Mouse (Mus musculus) A20 (cell line): ENCODE measurements at regions not wholly inside any gene's neighbourhood (a gene's known extent, or its start where the extent isn't known, plus 50 kb on each side); places are given as distances from the start of the nearest gene placed in this dataset.

ENCODE experiments used
- DNase-seq: peaks from one replicate; pipeline ENCODE4 v3.0.0-alpha.2; 2011; ENCODE audit warnings: low read depth, low spot score

DNA sequence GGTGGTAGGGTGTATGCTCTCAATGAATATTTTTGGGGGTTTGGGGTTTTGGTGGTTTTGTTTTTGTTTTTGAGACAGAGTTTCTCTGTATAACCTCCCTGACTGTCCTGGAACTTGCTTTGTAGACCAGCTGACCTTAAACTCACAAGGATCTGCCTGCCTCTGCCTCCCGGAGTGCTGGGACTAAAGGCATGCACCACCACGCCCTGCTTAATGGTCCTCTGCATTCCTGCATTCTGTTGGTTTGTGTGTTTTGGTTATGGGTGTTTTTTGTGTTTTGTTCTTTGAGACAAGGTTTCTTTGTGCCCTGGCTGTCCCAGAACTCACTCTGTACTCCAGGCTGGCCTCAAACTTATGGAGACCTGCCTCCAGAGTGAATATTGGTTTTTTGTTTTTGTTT lies 143.6 kb upstream of the Cited2 start:
- DNase-seq: no peak

DNA sequence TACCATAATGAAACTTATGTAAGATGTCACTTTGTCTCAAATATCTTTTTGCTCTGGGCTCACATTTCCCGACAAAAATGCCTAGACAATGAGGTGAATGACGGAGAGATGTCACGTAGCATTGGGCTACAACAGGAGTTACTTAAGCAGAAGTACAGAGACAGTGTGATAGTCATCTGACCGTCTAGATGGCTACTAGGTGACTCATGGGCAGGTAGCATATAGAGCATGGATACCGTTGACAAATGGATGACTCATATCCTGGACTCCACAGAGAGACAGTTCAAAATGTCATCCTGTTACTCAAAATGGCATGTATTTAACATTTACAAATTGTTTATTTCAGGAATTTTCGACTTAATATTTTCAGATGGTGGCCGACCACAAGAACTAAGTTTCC lies 138.2 kb upstream of the Cited2 start:
- no peak for DNase-seq

GRCm38 (mm10) chr10:17586910-17587309 lies 136.1 kb upstream of the Cited2 start:
- no peak for DNase-seq

DNA sequence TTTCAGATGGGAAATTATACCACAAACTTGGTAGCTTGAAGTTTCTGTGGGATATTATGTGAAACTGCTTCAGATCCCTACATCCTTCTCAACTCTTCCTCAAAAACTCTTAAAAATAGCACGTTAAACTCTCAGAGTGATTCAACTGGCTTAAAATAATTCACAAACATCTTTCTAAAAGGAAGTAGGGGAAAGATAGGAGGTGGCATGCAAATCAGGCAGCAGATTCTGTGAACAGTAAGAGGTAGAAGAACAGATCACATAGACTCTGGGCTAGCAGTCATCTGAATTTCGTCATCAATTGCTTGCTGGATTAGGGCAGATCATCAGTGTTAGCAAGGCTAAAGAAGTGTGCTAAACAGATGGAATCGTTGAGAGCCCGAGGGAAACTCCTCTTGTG lies 133.9 kb upstream of the Cited2 start:
- DNase-seq: peak; percentile 72

- no peak for DNase-seq
Measured at GRCm38 (mm10) chr10:17590195-17590594, 132.8 kb upstream of the Cited2 start.

- DNase-seq: no peak
Measured at GRCm38 (mm10) chr10:17592387-17592786, 130.6 kb upstream of the Cited2 start.

DNA sequence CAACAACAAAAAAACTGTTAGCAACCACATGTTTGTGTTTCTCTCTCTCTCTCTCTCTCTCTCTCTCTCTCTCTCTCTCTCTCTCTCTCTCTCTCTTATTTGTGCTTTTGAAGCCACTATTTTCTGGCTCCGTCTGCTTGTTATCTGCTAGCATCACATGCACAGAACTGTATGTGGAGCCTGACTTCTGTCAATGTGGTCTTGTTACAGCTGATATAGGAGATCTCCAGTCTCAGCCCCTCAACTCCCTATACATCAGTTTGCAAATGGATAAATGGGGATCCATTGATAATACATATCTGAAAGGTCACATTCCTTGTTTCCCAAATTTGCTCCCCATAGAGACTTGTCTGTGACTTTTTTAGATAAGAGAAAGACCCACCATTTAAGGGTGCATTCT lies 126.9 kb upstream of the Cited2 start:
- DNase-seq: no peak

- DNase-seq: no peak
Measured at GRCm38 (mm10) chr10:17596743-17597142, 126.3 kb upstream of the Cited2 start.

DNA sequence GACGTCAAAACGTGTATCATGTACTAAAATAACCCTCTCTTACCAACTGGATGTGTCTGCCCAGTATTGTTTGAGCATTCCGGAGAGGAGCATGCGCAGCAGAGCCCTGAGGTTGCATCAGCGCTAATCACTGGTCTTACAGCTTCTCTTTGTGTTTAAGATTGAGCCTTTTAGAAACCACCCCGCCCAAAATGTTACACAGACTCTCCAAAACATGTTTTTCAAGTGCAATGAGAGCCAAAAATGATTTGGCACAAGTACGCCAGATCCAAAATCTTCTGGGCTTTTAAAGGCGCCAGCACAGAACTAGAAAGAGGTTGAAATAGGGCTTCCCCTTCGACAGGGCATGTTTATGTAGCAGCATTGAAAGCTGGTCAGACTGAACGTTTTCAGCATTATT lies 123.8 kb upstream of the Cited2 start:
- no peak for DNase-seq

GRCm38 (mm10) chr10:17599831-17600761 lies 122.9 kb upstream of the Cited2 start:
- DNase-seq: no peak

GRCm38 (mm10) chr10:17600762-17601108 lies 122.3 kb upstream of the Cited2 start:
- no peak for DNase-seq

GRCm38 (mm10) chr10:17602446-17602845 lies 120.6 kb upstream of the Cited2 start:
- DNase-seq: no peak

- DNase-seq: no peak
Measured at GRCm38 (mm10) chr10:17608220-17608619, 114.8 kb upstream of the Cited2 start.

DNA sequence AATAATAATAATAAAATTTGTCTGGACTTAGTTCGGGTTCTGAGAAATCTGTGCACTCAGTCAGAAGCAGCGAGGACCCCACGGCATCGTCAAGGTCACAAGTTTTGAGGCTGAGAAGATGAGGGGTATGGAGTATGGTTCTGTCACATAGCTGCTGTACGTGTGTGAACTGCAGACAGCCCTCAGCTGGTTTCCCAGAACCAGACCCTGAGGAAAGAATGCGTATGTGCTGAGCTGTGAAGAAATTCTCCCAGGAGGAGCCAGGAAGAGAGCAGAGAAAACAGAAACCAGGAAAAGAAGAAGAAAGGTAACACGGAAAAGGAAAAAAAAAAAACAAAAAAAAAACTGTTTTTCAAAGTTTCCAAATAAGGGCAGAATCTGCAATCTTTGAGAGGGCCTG lies 112.4 kb upstream of the Cited2 start:
- DNase-seq: no peak

GRCm38 (mm10) chr10:17613281-17613680 lies 109.7 kb upstream of the Cited2 start:
- DNase-seq: no peak

- peak; percentile 52 for DNase-seq
Measured at GRCm38 (mm10) chr10:17618024-17618423, 105.0 kb upstream of the Cited2 start.

GRCm38 (mm10) chr10:17619617-17620016 lies 103.4 kb upstream of the Cited2 start:
- no peak for DNase-seq

DNA sequence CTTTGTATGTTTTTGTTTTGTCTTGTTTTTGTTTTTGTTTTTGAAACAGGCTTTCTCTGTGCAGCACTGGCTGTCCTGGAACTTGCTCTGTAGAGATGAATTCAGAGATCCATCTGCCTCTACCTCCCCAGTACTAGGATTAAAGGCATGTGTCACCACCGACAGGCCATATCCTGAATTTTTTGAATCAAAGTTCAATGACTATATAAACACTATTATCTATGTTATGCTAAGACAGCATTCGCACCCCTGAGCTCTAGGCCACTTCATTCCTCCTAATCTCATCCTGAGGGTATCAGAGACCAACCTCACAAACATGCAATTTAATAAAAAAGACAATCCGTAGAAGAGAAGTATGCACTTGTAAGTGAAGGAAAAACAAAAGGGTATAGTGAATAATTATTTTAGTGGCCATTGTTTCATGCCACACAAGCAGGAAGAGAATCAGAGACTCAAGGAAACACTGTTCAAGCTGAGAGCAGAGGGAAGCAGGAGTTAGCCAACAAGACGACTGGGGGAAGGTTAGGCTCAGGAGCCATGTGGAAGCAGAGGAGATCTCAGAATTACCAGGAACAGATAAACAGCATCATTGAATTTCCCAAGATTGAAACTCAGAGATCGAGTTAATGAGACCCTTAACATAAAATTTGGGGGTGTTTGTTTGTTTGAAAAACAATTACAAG lies 101.2 kb upstream of the Cited2 start:
- no peak for DNase-seq

DNA sequence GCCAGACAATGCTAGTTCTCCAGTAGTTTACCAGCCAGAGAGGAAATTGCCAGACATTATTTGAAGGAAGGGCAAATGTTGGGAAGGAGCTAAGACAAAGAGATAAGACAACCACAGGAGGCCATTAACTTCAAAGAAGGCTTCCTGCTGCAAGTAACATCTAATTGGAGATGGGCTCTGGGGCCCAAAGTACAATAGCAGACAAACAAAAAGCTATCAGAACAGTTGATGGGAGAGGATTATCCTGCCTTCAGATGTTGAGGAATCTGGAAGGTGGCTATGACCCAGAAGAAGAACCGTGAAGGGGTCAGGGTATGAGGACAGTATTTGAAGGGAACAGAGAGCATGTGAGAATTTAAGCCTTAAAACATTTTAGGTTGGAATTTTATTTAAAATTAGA lies 100.2 kb upstream of the Cited2 start:
- DNase-seq: no peak

GRCm38 (mm10) chr10:17629709-17630108 lies 93.3 kb upstream of the Cited2 start:
- DNase-seq: no peak

DNA sequence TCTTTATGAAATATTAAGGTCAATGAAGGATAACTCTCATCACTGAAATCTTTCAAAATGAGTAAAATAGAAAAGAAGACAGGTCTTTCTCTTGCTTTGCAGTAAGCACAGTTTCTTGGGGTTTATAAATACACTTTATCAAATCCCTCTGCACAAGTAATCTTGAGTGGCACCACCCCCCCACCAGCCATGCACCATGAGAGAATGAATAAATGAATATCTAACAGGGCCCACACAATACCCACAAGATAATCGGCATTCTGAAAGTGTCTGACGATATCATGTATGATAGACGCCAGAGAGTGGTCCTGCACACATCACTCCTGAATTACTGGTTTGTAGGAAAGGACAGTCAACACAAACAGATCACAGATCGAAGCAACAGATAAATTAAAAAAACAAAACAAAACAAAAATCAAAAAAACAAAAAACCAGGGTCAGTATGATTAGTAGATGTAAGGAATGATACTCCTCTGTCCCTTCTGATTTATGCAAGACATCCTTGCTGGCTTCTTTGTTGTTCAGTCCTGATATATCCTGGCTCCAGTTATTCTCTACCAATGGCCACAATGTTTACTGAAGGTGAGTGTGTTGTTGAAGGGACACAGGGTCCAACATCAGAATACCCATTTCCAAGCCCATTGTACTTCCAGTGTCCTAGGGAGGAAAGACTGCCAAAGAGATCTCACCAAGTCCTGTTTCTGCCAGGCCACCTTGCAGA lies 92.0 kb upstream of the Cited2 start:
- no peak for DNase-seq

DNA sequence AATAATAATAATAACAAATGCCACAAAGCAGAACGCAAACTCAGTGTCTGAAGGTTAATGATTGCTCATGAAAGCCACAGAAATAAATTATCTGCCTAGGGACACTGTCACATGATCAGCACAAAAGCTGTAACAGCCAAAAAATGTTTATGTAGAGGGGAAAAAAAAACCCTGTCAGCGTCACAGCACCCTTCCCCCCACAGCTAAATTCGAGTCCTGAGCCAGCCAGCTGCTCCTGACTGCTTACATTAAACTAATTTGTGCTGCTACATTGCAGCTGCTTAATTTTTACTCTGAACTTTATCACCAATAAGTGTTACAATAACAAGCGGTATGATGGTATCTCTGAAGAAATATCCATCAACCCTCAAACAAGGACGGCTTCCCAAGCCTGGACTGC lies 91.2 kb upstream of the Cited2 start:
- no peak for DNase-seq
